Mouse (Mus musculus) CH12.LX (cell line): ENCODE measurements around the gene Ccdc151. TPM values are rescaled to one million over a fixed set of nuclear protein-coding genes. Genes with fewer than 3 reads are reported as not detected.

Experiments
- DNase-seq: peaks from one replicate; pipeline ENCODE4 v3.0.0-alpha.2; 2013; ENCODE audit errors: extremely low read depth
- H3K27ac ChIP-seq: 2 replicates; pipeline ENCODE4 v1.5.1; 2012; ENCODE audit warnings: low read depth, mild to moderate bottlenecking, control low read depth, moderate library complexity; ENCODE audit not compliant: insufficient read depth
- H3K27me3 ChIP-seq: replicated peaks from 2 replicates; pipeline ENCODE3; 2012; ENCODE audit warnings: inconsistent platforms
- H3K36me3 ChIP-seq, 2 experiments: replicated peaks in 1 of 2; 2 replicates each; pipeline versions ENCODE3 to v1.6.1; 2012; ENCODE audit warnings: inconsistent platforms in 1 of 2, low read length in 1 of 2, mild to moderate bottlenecking in 1 of 2, mixed read lengths in 1 of 2, moderate library complexity in 1 of 2; ENCODE audit not compliant: control insufficient read depth in 1 of 2, insufficient read depth in 1 of 2
- H3K4me1 ChIP-seq, 2 experiments: 2 replicates each; pipeline ENCODE4 v1.6.1; 2012; ENCODE audit warnings: inconsistent platforms in 1 of 2, moderate library complexity in 1 of 2; ENCODE audit not compliant: insufficient read depth in 2 of 2, control insufficient read depth in 1 of 2
- H3K4me2 ChIP-seq: 2 replicates; pipeline ENCODE4 v1.6.1; 2012; ENCODE audit warnings: low read depth, mild to moderate bottlenecking, control low read depth; ENCODE audit not compliant: poor library complexity, insufficient read depth, severe bottlenecking
- H3K4me3 ChIP-seq, 3 experiments: fragments of 150-350 bp in 1 of 3; sonication (generic) in 1 of 3; replicated peaks in 1 of 3; 2 replicates each; pipeline versions ENCODE3 to v1.5.1; 2011 to 2012; ENCODE audit warnings: low read depth in 2 of 3, low read length in 2 of 3, mild to moderate bottlenecking in 2 of 3, moderate library complexity in 2 of 3, control low read depth in 1 of 3, improper control_type of control experiment in 1 of 3, inconsistent platforms in 1 of 3, mixed read lengths in 1 of 3; ENCODE audit not compliant: poor library complexity in 1 of 3
- H3K79me2 ChIP-seq: replicated peaks from 2 replicates; pipeline ENCODE4 v1.6.1; 2012; ENCODE audit warnings: mild to moderate bottlenecking, moderate library complexity; ENCODE audit not compliant: control insufficient read depth, poor library complexity, insufficient read depth, severe bottlenecking; ENCODE audit errors: extremely low read depth
- H3K9ac ChIP-seq: 2 replicates; pipeline ENCODE4 v1.6.1; 2012; ENCODE audit warnings: low read depth, mild to moderate bottlenecking, control low read depth, moderate library complexity; ENCODE audit not compliant: insufficient read depth
- H3K9me3 ChIP-seq: replicated peaks from 2 replicates; pipeline ENCODE3; 2012; ENCODE audit warnings: low read length, inconsistent platforms, mixed read lengths
- JUN ChIP-seq: IDR thresholded peaks from 2 replicates; pipeline ENCODE4 v1.6.1; 2011; ENCODE audit warnings: low read depth, mild to moderate bottlenecking, low read length, improper control_type of control experiment, moderate library complexity; ENCODE audit not compliant: insufficient read depth
- JUND ChIP-seq: conservative IDR thresholded peaks from 2 replicates; pipeline ENCODE4 v1.6.1; 2011; ENCODE audit warnings: low read depth, low read length, improper control_type of control experiment
- KAT2A ChIP-seq: IDR thresholded peaks from 2 replicates; pipeline ENCODE4 v1.6.1; 2012; ENCODE audit warnings: low read length, improper control_type of control experiment, inconsistent platforms; ENCODE audit not compliant: insufficient replicate concordance
- MAFK ChIP-seq: IDR thresholded peaks from 2 replicates; pipeline ENCODE4 v1.6.1; 2011; ENCODE audit warnings: low read length, improper control_type of control experiment; ENCODE audit not compliant: insufficient replicate concordance
- MAZ ChIP-seq: IDR thresholded peaks from 2 replicates; pipeline ENCODE4 v1.6.1; 2012; ENCODE audit warnings: low read depth, mild to moderate bottlenecking, inconsistent platforms, low read length, improper control_type of control experiment, moderate library complexity
- MXI1 ChIP-seq: IDR thresholded peaks from 2 replicates; pipeline ENCODE4 v1.6.1; 2011; ENCODE audit warnings: mild to moderate bottlenecking, low read depth, low read length, improper control_type of control experiment
- NELFE ChIP-seq: IDR thresholded peaks from 2 replicates; pipeline ENCODE4 v1.6.1; 2011; ENCODE audit warnings: low read depth, low read length, improper control_type of control experiment
- RAD21 ChIP-seq: IDR thresholded peaks from 2 replicates; pipeline ENCODE4 v1.6.1; 2011; ENCODE audit warnings: low read depth, mild to moderate bottlenecking, low read length, improper control_type of control experiment, moderate library complexity
- RCOR1 ChIP-seq: conservative IDR thresholded peaks from 2 replicates; pipeline ENCODE4 v1.6.1; 2012; ENCODE audit warnings: low read depth, mild to moderate bottlenecking, inconsistent platforms, low read length, improper control_type of control experiment
- TBP ChIP-seq: conservative IDR thresholded peaks from 2 replicates; pipeline ENCODE4 v1.6.1; 2011; ENCODE audit warnings: low read depth, low read length, improper control_type of control experiment
- UBTF ChIP-seq: IDR thresholded peaks from 2 replicates; pipeline ENCODE4 v1.6.1; 2012; ENCODE audit warnings: low read depth, mild to moderate bottlenecking, inconsistent platforms, low read length, improper control_type of control experiment, moderate library complexity
- USF1 ChIP-seq: IDR thresholded peaks from 2 replicates; pipeline ENCODE4 v1.6.1; 2014; ENCODE audit warnings: low read depth, mild to moderate bottlenecking, inconsistent platforms, low read length, improper control_type of control experiment
- USF2 ChIP-seq: conservative IDR thresholded peaks from 2 replicates; pipeline ENCODE4 v1.6.1; 2011; ENCODE audit warnings: low read depth, low read length, improper control_type of control experiment
- ZNF384 ChIP-seq: IDR thresholded peaks from 2 replicates; pipeline ENCODE4 v1.6.1; 2012; ENCODE audit warnings: low read depth, low read length, improper control_type of control experiment, inconsistent platforms
- dilution Hi-C: fragments of 300-500 bp; cut with MboI; formaldehyde crosslinking; loops from 2 replicates; pipeline ENCODE4 v1.14.3; 2020; ENCODE audit warnings: low sequenced_read_pairs; ENCODE audit not compliant: extremely low pct_unique_long_range_greater_than_20kb, extremely low pct_ligation_motif_present
- in situ Hi-C: fragments of 300-500 bp; cut with MboI; formaldehyde crosslinking; loops from 3 replicates; pipeline ENCODE4 v1.14.3; 2019; ENCODE audit warnings: low sequenced_read_pairs, low pct_ligation_motif_present, low pct_unique_long_range_greater_than_20kb, mixed read lengths
- polyA plus RNA-seq: library from polyadenylated mRNA; unstranded; fragments of >175 nt; gene quantifications from 2 replicates; pipeline ENCODE4 v1.2.1, GENCODE M21; 2012; ENCODE audit warnings: low read depth; ENCODE audit not compliant: insufficient read length
- total RNA-seq, 2 experiments: library from RNA; depleted of rRNA; stranded (reverse); fragments of 300-350 nt in 1 of 2; fragments of >200 nt in 1 of 2; gene quantifications; 2 replicates each; pipeline ENCODE4 v1.2.3; 2012 to 2014

Gene Ccdc151
- total and polyA plus RNA-seq, 3 experiments, result 0.13 to 0.25 (median 0.16) TPM

- dilution Hi-C loops, result no loop called here
- no peaks in the 10 kb centered on the region for H3K36me3 ChIP-seq
- no peak within 1 kb of the TSS for H3K9ac ChIP-seq
- no peak for DNase-seq
- TF ChIP-seq JUND (no peak), KAT2A (no peak), MAFK (no peak)
- TF ChIP-seq, all 38 proteins: peak for 0
- Histone ChIP-seq H3K4me2 (no peak within 1 kb of the TSS), H3K27me3 (peaks cover 77% of the 10 kb centered on the region), H3K79me2 (no peaks in the 10 kb centered on the region), H3K27ac (no peak within 1 kb of the TSS), H3K9me3 (no peaks in the 10 kb centered on the region), H3K4me1 (no peaks in the 10 kb centered on the region), H3K4me3 (no peak within 1 kb of the TSS)
- in situ Hi-C loops, result no loop called here
Observed at GRCm38 (mm10) chr9:21989230-21990110, 13.0 kb downstream of the Ccdc151 start, which contains the start of gene Rgl3. Rgl3 (minus strand) TSS chr9:21989446.

DNA sequence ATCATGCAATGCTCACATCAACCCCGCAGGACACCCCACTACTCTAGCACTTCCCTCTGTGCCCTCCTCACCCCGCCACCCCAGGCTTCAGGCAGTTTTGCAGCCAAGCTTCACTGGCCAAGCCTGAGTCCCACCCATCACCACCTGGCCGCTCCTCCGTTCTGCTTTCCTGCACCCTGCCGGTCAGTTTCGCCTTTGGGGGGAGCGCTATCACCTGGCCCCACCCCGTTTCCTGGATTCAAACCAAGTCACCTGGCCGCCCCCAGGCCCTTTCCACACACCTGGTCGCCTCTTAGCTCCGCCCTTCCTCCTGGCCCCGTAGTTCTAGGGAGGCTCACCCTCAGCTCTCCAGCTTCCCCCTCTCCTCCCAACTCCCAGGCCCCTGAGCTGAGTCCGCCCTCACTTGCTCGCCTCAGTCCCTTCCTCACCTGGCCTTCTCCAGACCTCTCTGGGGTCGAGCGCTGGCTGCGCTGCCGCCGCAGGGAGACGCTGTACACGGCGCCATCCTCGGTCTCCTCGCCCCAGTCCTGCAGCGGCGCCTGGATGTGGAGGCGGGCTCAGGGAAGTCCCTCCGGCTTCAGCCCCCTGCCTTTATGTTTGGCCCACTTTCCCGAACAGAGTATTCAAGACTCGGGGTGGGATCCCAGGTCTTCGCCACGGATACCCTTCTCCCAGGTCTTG, 13.9 kb downstream of the Ccdc151 start:
- DNase-seq, result no peak
- Histone ChIP-seq H3K79me2 (no peaks in the 10 kb centered on the region), H3K4me3 (no peak overlapping the region), H3K9ac (no peak overlapping the region), H3K27me3 (peaks cover 79% of the 10 kb centered on the region), H3K36me3 (no peaks in the 10 kb centered on the region), H3K27ac (no peak overlapping the region), H3K4me2 (no peak overlapping the region), H3K4me1 (no peaks in the 10 kb centered on the region), H3K9me3 (no peaks in the 10 kb centered on the region)
- dilution Hi-C loops (no loop called here), in situ Hi-C loops (no loop called here)
- no peak for TF ChIP-seq NELFE
- no peak for TF ChIP-seq RAD21
- TF ChIP-seq TBP, result no peak

DNA sequence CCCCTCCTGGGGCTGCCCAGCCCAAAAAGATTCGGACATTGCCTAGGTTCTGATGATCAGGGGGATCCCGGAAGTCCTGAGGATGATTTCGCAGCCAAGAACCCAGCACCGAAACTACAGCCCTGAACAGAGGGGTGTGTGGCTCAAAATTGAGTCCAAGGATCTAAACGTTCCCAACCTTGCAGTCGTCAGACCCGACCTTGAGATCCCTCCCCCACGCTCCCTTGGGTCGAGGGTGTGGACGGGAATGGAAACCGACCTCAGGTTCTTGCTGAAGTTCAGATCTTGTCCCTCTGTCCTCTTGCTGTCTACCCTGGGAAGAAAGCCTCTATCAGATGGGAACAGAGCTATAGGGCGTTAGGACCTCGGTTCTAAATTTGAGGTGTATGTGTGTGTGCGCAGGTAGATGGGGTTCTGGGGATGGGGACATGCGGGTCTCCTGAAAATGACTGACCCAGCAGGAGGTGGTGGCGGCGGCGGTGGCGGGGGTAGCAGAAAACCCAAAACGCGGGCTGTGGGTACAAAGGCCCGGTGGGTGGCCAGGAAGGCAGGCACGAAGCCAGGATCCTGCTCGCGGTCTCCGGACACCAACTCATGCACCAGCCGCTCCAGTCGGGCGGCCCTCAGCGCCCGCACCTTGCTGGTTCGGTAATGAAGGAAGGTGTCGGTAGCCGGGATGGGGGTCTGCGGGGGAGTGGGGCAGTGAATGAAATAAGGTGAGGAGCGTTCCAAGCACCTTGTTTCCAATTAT, 14.7 kb downstream of the Ccdc151 start:
- Histone ChIP-seq H3K9me3 (no peaks in the 10 kb centered on the region), H3K4me2 (no peak overlapping the region), H3K36me3 (no peaks in the 10 kb centered on the region), H3K79me2 (no peaks in the 10 kb centered on the region), H3K27ac (no peak overlapping the region), H3K27me3 (peaks cover 80% of the 10 kb centered on the region), H3K9ac (no peak overlapping the region), H3K4me1 (no peaks in the 10 kb centered on the region), H3K4me3 (no peak overlapping the region)
- in situ Hi-C loops, result no loop called here
- dilution Hi-C loops, result no loop called here
- no peak for TF ChIP-seq MXI1
- TF ChIP-seq JUN, result no peak
- no peak for TF ChIP-seq ZNF384
- no peak for TF ChIP-seq MAZ
- no peak for TF ChIP-seq UBTF
- TF ChIP-seq RCOR1, result no peak
- no peak for TF ChIP-seq USF2
- no peak for TF ChIP-seq MAFK
- no peak for TF ChIP-seq USF1
- DNase-seq, result no peak
